Mouse (Mus musculus): ENCODE measurements around the gene Olfr101. TPM values are rescaled to one million over a fixed set of nuclear protein-coding genes. Genes with fewer than 3 reads are reported as not detected.
A peak's percentile ranks its signal among the peaks of the same experiment; 100 is the strongest.

Gene Olfr101
- polyA plus RNA-seq (2016; fragmentation: Nextera tagmentation; extraction: Ambion mirVana): not detected in 2 replicates

GRCm38 (mm10) chr17:37304213-37304612, at the start of gene Olfr101:
TSS of gene Olfr101 (minus strand) at chr17:37304313.
- Histone ChIP-seq H3K27me3 (replicated peaks) (no peaks in the 10 kb centered on the region), H3K4me1 (no peaks in the 10 kb centered on the region)
- WGBS (ENCODE audit: insufficient replicate concordance): 56% methylated on average over 4 of the region's 4 CpGs

GRCm38 (mm10) chr17:37339598-37339997, 35.5 kb upstream of the Olfr101 start, which contains the start of gene Olfr103:
TSS of gene Olfr103 (minus strand) at chr17:37339698.
- no peak within 1 kb of the TSS for H3K4me3 ChIP-seq
- no peaks in the 10 kb centered on the region for H3K36me3 ChIP-seq
- H3K4me2 ChIP-seq: no peak within 1 kb of the TSS
- H3K9ac ChIP-seq: no peak within 1 kb of the TSS
- whole genome bisulfite sequencing (ENCODE audit: insufficient replicate concordance): 75% methylated on average over 2 of the region's 2 CpGs
- H3K27me3 ChIP-seq (replicated peaks): no peaks in the 10 kb centered on the region
- ATAC-seq: no peak
- no peaks in the 10 kb centered on the region for H3K4me1 ChIP-seq
- H3K9me3 ChIP-seq (replicated peaks): no peaks in the 10 kb centered on the region
- H3K27ac ChIP-seq: no peak within 1 kb of the TSS

More at GRCm38 (mm10) chr17:37304213-37304612, at the start of gene Olfr101:
- no peaks in the 10 kb centered on the region for H3K36me3 ChIP-seq
- no peaks in the 10 kb centered on the region for H3K9me3 ChIP-seq (replicated peaks)
- ATAC-seq: no peak
- no peak within 1 kb of the TSS for H3K27ac ChIP-seq
- no peak within 1 kb of the TSS for H3K4me2 ChIP-seq
- no peak within 1 kb of the TSS for H3K4me3 ChIP-seq
- H3K9ac ChIP-seq: no peak within 1 kb of the TSS

- no peaks in the 10 kb centered on the region for H3K9me3 ChIP-seq (replicated peaks)
- H3K27me3 ChIP-seq (replicated peaks): no peaks in the 10 kb centered on the region
- no peaks in the 10 kb centered on the region for H3K36me3 ChIP-seq
- H3K4me2 ChIP-seq: no peak within 1 kb of the TSS
- no peak within 1 kb of the TSS for H3K27ac ChIP-seq
- no peak within 1 kb of the TSS for H3K9ac ChIP-seq
- H3K4me1 ChIP-seq: no peaks in the 10 kb centered on the region
- no peak for ATAC-seq
- H3K4me3 ChIP-seq: no peak within 1 kb of the TSS
Observed at GRCm38 (mm10) chr17:37316954-37317353, 12.8 kb upstream of the Olfr101 start, which contains the start of gene Olfr102. TSS of gene Olfr102 (minus strand) at chr17:37317054.

GRCm38 (mm10) chr17:37310146-37310699, 6.1 kb upstream of the Olfr101 start:
- Histone ChIP-seq H3K36me3 (no peaks in the 10 kb centered on the region), H3K27me3 (replicated peaks) (no peaks in the 10 kb centered on the region), H3K9me3 (replicated peaks) (no peaks in the 10 kb centered on the region), H3K9ac (no peak overlapping the region), H3K4me2 (no peak overlapping the region), H3K4me1 (no peaks in the 10 kb centered on the region), H3K4me3 (no peak overlapping the region), H3K27ac (no peak overlapping the region)
- 32% methylated on average over 2 of the region's 2 CpGs for WGBS (ENCODE audit: insufficient replicate concordance)
- ATAC-seq: no peak

- ATAC-seq: no peak
- Histone ChIP-seq H3K4me2 (no peak overlapping the region), H3K27ac (no peak overlapping the region), H3K4me3 (no peak overlapping the region), H3K4me1 (no peaks in the 10 kb centered on the region), H3K27me3 (replicated peaks) (no peaks in the 10 kb centered on the region), H3K36me3 (no peaks in the 10 kb centered on the region), H3K9me3 (replicated peaks) (no peaks in the 10 kb centered on the region), H3K9ac (no peak overlapping the region)
- 26% methylated on average over 4 of the region's 4 CpGs for WGBS (ENCODE audit: insufficient replicate concordance)
Observed at GRCm38 (mm10) chr17:37308483-37308882, 4.4 kb upstream of the Olfr101 start.

- no peak within 1 kb of the TSS for H3K27ac ChIP-seq
- H3K4me3 ChIP-seq: no peak within 1 kb of the TSS
- H3K4me2 ChIP-seq: no peak within 1 kb of the TSS
- no peak for ATAC-seq
- H3K27me3 ChIP-seq (replicated peaks): no peaks in the 10 kb centered on the region
- H3K4me1 ChIP-seq: no peaks in the 10 kb centered on the region
- no peaks in the 10 kb centered on the region for H3K9me3 ChIP-seq (replicated peaks)
- 48% methylated on average over 1 of the region's 1 CpGs for WGBS (ENCODE audit: insufficient replicate concordance)
- no peak within 1 kb of the TSS for H3K9ac ChIP-seq
- H3K36me3 ChIP-seq: no peaks in the 10 kb centered on the region
Observed at GRCm38 (mm10) chr17:37283360-37283759, 20.8 kb downstream of the Olfr101 start, which contains the start of gene Olfr99. TSS of gene Olfr99 (minus strand) at chr17:37283460.

GRCm38 (mm10) chr17:37280331-37280730, 23.8 kb downstream of the Olfr101 start:
- Histone ChIP-seq H3K4me3 (no peak overlapping the region), H3K27me3 (replicated peaks) (no peaks in the 10 kb centered on the region), H3K27ac (no peak overlapping the region), H3K9me3 (replicated peaks) (no peaks in the 10 kb centered on the region), H3K36me3 (no peaks in the 10 kb centered on the region), H3K4me2 (no peak overlapping the region), H3K9ac (no peak overlapping the region), H3K4me1 (no peaks in the 10 kb centered on the region)
- 68% methylated on average over 1 of the region's 1 CpGs for WGBS (ENCODE audit: insufficient replicate concordance)
- no peak for ATAC-seq

- Histone ChIP-seq H3K9me3 (replicated peaks) (no peaks in the 10 kb centered on the region), H3K4me1 (no peaks in the 10 kb centered on the region), H3K4me3 (no peak overlapping the region), H3K36me3 (no peaks in the 10 kb centered on the region), H3K27ac (no peak overlapping the region), H3K9ac (no peak overlapping the region), H3K27me3 (replicated peaks) (no peaks in the 10 kb centered on the region), H3K4me2 (no peak overlapping the region)
- ATAC-seq: no peak
Observed at GRCm38 (mm10) chr17:37276573-37276972, 27.5 kb downstream of the Olfr101 start.

GRCm38 (mm10) chr17:37275626-37276248, 28.4 kb downstream of the Olfr101 start:
- Histone ChIP-seq H3K9ac (no peak overlapping the region), H3K36me3 (no peaks in the 10 kb centered on the region), H3K4me3 (no peak overlapping the region), H3K4me1 (no peaks in the 10 kb centered on the region), H3K4me2 (no peak overlapping the region), H3K27me3 (replicated peaks) (no peaks in the 10 kb centered on the region), H3K27ac (no peak overlapping the region), H3K9me3 (replicated peaks) (no peaks in the 10 kb centered on the region)
- ATAC-seq: no peak
- 50% methylated on average over 2 of the region's 2 CpGs for WGBS (ENCODE audit: insufficient replicate concordance)

- peak; percentile 67 for ATAC-seq
- H3K36me3 ChIP-seq: no peaks in the 10 kb centered on the region
- WGBS (ENCODE audit: insufficient replicate concordance): 21% methylated on average over 8 of the region's 8 CpGs
- H3K4me2 ChIP-seq: peak overlapping the region; percentile 86
- H3K9ac ChIP-seq: peak overlapping the region; percentile 47
- no peak overlapping the region for H3K27ac ChIP-seq
- peak overlapping the region; percentile 59 for H3K4me3 ChIP-seq
- H3K9me3 ChIP-seq (replicated peaks): no peaks in the 10 kb centered on the region
- no peaks in the 10 kb centered on the region for H3K27me3 ChIP-seq (replicated peaks)
- H3K4me1 ChIP-seq: peaks cover 3% of the 10 kb centered on the region; the same call in 1 of the 2 replicates
Observed at GRCm38 (mm10) chr17:37270702-37271092, 33.4 kb downstream of the Olfr101 start.

- WGBS (ENCODE audit: insufficient replicate concordance): 1% methylated on average over 26 of the region's 26 CpGs
- H3K9ac ChIP-seq: peak within 1 kb of the TSS; percentile 47
- H3K27me3 ChIP-seq (replicated peaks): no peaks in the 10 kb centered on the region
- H3K4me1 ChIP-seq: peaks cover 3% of the 10 kb centered on the region; the same call in 1 of the 2 replicates
- peak; percentile 82 for ATAC-seq
- H3K36me3 ChIP-seq: no peaks in the 10 kb centered on the region
- peak within 1 kb of the TSS; percentile 59 for H3K4me3 ChIP-seq
- no peaks in the 10 kb centered on the region for H3K9me3 ChIP-seq (replicated peaks)
- no peak within 1 kb of the TSS for H3K27ac ChIP-seq
- H3K4me2 ChIP-seq: peak within 1 kb of the TSS; percentile 86
Observed at GRCm38 (mm10) chr17:37270058-37270701, 33.9 kb downstream of the Olfr101 start, which contains the start of gene H2-M3. TSS of gene H2-M3 (plus strand) at chr17:37270220.

GRCm38 (mm10) chr17:37263626-37264025, 40.5 kb downstream of the Olfr101 start, which contains the start of gene Olfr98:
TSS of gene Olfr98 (minus strand) at chr17:37263749.
- no peak within 1 kb of the TSS for H3K27ac ChIP-seq
- no peaks in the 10 kb centered on the region for H3K27me3 ChIP-seq (replicated peaks)
- H3K9me3 ChIP-seq (replicated peaks): no peaks in the 10 kb centered on the region
- WGBS (ENCODE audit: insufficient replicate concordance): 48% methylated on average over 1 of the region's 1 CpGs
- no peaks in the 10 kb centered on the region for H3K36me3 ChIP-seq
- H3K9ac ChIP-seq: no peak within 1 kb of the TSS
- H3K4me1 ChIP-seq: no peaks in the 10 kb centered on the region
- no peak within 1 kb of the TSS for H3K4me2 ChIP-seq
- no peak within 1 kb of the TSS for H3K4me3 ChIP-seq
- ATAC-seq: no peak

Measured in liver, embryonic 12.5 days (tissue).